Mouse (Mus musculus) heart, adult 11 months (tissue): ENCODE data around the gene Zfp410.

ENCODE experiments used
- DNase-seq: peaks from one replicate; pipeline ENCODE4 v3.0.0; 2022

Gene Zfp410

DNA sequence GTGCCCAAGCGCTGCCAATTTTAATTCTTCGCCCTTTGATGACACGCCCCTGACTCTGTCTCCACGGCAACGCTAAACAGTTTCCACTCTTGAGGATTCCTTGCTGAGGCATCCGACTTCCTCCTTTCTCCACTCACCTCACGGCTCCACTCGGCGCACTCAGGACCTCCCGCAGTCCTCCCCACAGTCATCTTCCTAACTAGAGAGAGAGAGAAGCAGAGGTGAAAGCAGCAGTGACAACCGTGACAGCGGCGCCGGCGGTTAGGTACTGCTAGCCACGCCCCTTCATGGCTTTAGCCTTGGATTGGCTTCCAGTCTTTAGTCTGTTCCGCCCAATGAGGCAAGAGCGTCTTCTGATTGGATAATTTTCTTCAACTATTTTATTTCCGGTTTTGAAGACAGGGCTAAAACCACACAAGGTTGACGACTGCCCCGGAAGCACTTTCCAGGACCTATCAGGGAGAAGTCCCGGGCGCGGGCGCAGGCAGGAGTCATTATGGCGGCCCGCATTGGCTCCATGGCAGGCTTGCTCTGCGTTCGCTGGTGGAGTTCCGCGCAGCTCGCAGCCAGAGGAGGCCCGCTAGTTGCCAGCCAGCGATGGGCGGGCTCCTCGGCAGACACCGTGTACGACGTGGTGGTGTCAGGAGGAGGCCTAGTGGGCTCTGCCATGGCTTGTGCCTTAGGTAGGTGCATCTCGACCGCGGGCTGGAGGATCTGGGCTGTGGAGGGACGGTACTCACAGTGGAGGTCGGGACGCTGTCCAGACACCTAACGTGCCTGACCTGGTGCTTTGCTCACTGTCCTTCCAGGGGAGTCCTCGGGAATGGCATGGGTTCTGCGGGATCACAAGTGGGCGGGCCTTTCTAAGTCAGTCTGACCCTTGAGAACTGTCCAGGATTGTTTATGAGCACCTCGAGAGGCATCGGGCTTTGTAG is 45.2 kb downstream of the Zfp410 start, which contains the start of the genes Coq6 and Fam161b:
Coq6 (plus strand) TSS at position 103 of the 935 bp plus-strand sequence.
Fam161b (minus strand) TSS at position 279 of the 935 bp plus-strand sequence.
- peak; percentile 100 for DNase-seq

DNA sequence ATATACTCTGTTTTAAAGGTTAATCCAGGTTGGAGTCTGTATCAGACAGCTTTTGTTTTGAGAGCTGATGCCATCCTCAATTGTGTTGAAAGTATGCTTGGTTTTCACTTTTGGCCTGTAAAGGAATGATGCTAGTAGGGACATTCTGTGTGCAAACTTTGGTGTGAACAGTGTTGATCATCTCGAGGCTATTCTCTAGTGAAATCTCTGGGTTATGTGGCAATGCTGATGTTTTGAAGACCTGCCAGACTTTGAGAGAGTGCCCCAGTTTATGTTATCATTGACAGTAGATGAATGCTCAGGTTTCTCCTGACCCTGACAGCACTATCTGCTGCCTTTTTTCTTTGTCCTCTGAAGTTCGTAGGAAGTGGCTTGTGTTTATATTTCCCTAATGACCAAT is 46.2 kb downstream of the Zfp410 start:
- DNase-seq: no peak

DNA sequence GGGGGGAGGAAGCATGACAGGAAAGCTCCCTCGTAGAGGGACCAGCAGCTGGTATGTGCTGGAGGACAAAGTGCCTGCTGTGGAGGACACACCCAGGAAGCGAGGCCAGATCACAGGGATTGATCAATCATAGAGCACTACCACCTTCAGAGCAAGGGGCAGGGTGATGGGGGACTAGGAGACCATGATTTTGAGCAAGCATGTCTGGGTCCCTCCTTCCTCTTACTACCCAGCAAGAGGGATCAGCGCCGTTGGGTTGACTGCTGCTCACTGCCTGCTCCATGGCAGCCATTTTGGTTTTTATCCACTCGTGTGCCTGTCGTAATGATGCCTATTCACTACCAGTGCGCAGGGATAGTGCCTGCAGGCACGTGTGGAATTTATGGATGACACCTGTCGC is 47.6 kb downstream of the Zfp410 start:
- no peak for DNase-seq

DNA sequence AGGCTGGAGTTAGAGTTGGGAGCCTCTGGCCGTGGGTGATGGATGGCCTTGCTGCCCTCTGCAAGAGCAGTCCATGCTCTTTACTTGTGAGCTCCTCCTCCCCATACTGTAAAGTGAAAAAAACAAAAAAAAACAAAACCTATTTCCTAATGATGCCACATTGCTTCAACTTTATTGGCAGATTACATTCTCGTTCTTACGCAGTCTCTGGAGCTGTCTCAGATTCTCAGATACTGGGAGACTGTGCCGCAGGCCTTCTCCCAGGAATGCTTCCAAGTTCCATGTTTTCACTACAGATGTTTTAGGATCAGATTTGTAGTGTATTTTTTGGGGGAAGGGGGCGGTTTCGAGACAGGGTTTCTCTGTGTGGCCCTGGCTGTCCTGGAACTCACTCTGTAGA is 48.5 kb downstream of the Zfp410 start:
- DNase-seq: no peak

DNA sequence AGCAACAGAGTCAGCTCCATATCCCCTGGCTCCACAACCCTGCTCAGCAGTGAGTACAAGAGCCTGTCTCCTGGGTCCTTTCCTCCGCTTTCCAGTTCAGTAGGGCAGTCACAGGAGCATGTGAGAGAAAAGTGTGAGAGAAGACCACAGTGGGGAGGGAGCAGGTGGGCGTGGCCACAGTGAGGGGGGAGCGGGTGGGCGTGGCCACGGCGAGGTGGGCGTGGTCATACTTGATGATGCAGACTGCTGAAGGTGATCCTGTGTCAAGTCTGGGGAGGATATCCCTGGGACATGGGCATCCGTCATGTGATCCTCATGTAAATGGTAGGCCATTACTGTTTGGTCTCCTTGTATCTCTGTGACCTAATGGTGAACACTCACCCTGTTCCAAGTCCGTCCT is 50.3 kb downstream of the Zfp410 start:
- no peak for DNase-seq

DNA sequence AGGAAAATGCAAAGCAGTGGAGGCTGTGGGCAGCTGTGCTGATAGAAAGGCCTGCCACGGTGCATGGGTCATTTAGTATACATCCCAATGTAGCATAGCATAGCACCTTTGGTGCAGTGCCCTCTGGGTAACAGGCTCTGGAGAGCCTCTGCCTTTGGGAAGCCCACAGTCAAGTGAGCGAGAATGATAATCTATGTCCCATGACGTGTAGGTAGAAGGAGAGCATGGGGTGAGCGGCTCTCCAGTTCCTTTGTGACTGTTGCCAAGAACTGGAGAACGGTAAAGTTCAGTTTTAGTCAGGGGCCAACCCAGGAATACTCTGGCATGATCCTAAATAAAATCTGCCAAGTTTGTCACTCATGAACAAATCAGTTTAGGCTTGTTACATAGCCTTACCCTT is 55.0 kb downstream of the Zfp410 start:
- DNase-seq: peak; percentile 91

DNA sequence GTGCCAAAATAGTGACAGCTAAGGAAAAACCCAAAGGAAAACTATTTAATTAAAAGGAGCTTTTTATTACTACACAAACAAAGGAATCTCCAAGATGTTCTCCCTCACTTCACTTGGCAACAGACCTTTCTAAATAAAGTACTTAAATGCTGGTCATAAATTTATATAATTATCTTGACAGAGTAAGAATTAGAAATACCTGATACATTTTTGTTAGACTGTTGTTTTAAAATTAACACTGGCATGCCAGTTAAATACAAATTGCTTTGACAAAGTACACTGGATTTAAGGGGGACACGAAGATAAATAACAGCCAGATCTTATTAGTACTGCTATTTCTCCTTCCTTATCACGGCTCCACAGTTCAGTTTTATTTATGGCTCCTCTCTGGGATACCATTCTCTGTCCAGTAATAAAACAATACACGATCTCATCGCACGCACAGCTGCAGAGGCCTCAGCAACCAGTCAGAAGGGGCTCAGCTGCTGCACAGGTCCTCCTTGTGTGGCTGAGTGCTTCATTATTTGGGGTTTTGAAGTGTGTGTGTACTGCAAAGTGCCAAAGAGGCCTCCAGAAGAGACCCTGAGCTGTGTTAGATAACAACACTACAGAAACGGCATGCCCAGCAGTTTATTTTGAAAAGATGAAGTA is 57.3 kb downstream of the Zfp410 start:
- DNase-seq: no peak

DNA sequence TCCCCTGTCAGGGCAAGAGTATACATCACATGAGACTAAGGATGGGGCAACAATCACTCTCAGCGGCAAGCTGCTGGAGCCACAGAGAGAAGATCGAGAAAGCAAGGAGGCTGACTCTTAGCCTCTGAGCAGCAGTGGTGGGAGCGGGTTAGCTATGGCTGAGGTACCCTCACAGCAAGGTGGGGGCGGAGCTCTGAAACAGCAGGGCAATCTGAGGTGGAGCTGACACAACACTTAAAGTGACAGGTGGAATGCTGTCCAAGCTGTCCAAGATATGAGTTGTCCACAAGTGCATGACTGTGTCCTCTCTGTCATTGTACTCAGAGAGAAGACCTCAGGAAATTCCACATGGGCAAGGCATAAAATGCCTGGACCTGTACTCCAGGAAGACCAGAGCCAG is 65.7 kb downstream of the Zfp410 start:
- DNase-seq: peak; percentile 93

DNA sequence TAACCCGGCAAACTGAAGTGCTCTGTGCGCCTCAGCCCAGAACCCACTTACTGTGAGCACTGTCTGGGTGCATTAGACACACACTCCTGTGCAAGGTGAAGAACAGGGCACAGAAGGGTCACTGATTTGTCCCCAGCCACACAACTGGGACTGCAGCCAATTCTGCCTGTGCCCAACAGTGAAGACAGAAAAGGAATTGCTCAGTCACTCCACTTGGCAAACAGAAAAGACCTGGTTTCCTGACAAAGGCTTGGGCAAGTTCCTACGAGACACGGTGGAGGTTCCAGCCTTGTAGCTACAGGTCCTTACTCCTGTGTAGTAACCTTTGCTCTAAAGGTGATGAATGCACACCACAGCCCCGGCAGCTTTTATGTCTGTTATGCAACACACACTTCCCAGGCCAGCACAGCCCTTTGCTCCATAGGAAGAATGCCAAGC is 68.0 kb downstream of the Zfp410 start:
- DNase-seq: peak; percentile 96

DNA sequence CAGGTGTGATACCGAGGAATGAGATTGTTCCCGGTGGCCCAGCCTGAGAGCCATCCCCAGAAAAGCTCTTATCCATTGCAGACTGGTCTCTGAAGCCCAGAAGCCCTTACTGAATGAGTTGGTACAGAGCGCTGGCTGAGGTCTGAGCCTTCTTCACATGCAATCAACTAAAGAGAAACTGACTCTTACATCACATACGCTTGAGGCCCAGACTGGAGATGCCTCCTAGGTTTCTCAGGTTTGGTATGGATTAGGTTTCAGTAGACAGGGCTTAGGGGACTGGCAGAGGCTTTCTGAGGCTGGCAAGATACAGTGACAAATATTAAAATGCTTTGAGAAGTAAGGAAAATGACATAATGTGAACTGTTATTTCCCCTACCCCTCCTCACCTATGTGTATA is 68.8 kb downstream of the Zfp410 start:
- no peak for DNase-seq

DNA sequence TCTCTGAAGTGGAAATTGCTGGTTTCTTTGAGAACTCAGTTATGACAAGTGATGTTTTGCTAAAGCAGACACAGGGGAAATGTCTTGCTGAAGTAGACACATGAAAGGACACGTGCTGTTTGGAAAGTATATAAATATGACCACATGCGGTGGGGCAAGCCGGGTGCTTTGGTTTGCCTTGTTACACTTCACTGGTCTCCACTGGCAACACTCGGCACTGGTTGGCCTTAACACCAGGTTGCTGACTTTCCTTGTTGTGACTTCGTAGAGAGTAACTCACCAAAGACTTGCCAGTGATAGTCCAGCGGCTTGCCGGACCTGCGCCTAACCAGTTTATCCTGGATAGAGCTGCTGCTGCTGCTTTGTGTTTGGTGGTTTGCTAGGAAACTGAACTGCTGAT is 71.4 kb downstream of the Zfp410 start:
- no peak for DNase-seq

DNA sequence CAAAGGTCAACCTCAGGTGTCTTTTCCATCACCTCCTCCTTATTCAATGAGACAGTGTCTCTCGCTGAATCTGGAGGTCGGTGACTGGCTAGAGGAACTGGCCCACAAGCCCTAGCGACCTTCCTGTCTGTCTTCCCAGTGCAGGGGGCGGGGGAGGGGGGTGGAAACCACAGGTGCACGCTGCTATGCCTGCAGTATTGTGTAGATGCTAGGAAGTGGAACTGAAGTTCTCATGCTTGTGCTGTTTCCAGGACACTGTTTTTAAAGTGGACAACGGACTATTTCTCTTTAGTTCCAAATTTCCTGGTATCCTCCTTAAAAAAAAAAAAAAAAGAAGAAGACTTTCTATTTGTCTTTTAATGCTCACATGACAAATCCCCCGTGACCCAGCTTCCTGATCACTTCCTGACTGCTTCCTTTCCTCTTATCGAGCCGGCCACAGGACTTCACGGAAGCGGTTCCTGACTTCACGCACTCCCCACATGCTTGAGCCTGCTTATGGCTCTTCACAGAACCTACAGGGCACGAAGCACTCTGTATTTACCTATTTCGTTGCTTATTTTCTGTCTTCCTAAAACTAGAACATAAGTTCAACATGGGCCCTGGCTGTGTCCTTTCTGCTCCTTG is 72.2 kb downstream of the Zfp410 start:
- DNase-seq: peak; percentile 95

DNA sequence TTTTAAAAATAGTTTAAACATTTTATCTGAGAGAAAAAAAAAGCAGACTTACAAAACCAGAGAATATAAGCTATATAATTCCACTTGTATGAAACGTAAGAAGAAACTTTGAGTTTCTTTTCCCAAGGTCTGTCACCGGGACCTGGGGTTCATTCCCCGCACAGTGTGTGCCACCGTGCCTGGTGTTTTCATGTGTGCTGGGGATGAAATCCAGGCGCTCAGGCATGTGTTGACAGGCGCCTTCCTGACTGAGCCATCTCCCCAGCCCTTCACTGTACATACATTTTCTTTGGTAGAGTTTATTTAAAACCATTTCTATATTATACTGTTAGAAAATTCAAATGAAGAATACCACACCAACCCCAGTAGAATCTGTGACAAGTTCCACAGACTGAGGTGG is 73.7 kb downstream of the Zfp410 start:
- peak; percentile 88 for DNase-seq

DNA sequence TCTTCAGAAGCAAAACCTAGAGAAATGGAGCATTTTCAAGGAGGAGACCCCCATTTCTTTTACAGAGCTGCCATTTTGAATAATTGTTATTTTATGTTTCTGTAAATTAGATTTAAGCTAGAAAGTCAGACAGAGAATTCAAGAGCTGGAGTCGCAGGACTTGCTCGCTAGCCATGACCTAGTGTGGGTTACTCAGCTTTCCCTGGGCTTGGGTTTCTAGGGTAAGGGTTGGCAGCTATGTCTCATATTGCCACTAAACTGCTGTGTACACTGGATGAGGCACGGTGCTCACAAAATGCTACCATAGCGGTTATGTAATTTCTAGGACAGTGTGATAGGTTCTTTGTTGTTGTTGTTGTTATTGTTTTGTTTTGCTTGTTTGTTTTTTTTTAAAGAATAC is 76.0 kb downstream of the Zfp410 start:
- DNase-seq: peak; percentile 51
